Mouse (Mus musculus): ENCODE results near the gene Hmcn1. TPM values are rescaled to one million over a fixed set of nuclear protein-coding genes. Genes with fewer than 3 reads are reported as not detected.
A peak's percentile ranks its signal among the peaks of the same experiment; 100 is the strongest.

Hmcn1 gene
- polyA plus RNA-seq, 1 experiment, result 0.92 TPM

DNA sequence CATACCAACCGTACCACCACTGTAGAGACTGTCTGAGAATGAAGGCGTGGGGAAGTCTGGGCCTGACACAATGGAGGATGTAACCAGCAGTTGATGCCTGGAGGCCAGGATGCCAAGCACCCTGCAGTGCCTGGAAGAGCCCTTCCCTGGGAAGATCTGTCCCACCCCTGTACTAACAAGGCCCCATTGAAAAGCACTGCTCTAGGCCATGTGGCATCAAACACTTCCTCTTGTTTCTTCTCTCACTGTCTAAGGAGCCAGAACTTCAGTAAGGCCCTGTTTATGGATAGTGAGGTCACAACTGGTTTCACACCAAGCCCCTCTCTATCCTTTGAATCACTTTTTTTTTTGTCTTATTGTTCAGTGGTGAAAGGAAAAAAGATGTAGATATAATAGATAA, 51.1 kb downstream of the Hmcn1 start:
- Histone ChIP-seq H3K36me3 (ENCODE audit: control insufficient read depth, insufficient read depth, low read length) (no peaks in the 10 kb centered on the region), H3K4me3 (ENCODE audit: control insufficient read depth, insufficient read depth, low read length) (no peak overlapping the region), H3K4me1 (replicated peaks; ENCODE audit: control insufficient read depth, insufficient read depth, low read length) (no peaks in the 10 kb centered on the region), H3K27me3 (ENCODE audit: control insufficient read depth, insufficient read depth, low read length) (no peaks in the 10 kb centered on the region), H3K27ac (ENCODE audit: control insufficient read depth, insufficient read depth, low read length) (no peak overlapping the region)
- WGBS, result 93% methylated on average over 2 of the region's 2 CpGs
- TF ChIP-seq CTCF (IDR thresholded peaks at IDR 0.05; ENCODE audit: borderline replicate concordance, control insufficient read depth, extremely low read depth, insufficient read depth, low read length, poor library complexity), result no peak
- TF ChIP-seq POLR2A (IDR thresholded peaks at IDR 0.05; ENCODE audit: control insufficient read depth, extremely low read depth, insufficient read depth, low read length, poor library complexity), result no peak
- DNase-seq, result no peak

DNA sequence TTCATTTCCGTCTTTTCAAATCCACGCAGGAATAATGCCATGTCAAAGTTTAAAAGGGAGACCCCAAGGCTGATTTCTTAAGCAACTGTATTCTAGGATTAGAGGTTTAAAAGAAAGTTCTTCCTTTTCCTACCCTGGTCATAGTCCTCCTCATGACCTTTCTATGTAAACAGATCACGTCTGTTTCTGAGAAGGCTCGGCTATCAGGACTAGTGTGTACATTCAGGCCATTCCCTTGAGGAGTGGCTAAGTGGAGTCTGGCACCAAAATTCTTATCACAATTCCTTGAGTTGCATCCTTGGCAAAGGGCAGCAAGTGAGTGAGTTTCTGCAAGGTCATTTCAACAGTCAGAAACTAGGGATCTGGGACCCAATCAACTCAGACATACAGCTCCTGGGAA, 56.4 kb downstream of the Hmcn1 start:
- Histone ChIP-seq H3K27ac (ENCODE audit: control insufficient read depth, insufficient read depth, low read length) (no peak overlapping the region), H3K36me3 (ENCODE audit: control insufficient read depth, insufficient read depth, low read length) (no peaks in the 10 kb centered on the region), H3K4me1 (replicated peaks; ENCODE audit: control insufficient read depth, insufficient read depth, low read length) (no peaks in the 10 kb centered on the region), H3K4me3 (ENCODE audit: control insufficient read depth, insufficient read depth, low read length) (no peak overlapping the region), H3K27me3 (ENCODE audit: control insufficient read depth, insufficient read depth, low read length) (no peaks in the 10 kb centered on the region)
- no peak for DNase-seq
- TF ChIP-seq POLR2A (IDR thresholded peaks at IDR 0.05; ENCODE audit: control insufficient read depth, extremely low read depth, insufficient read depth, low read length, poor library complexity) (no peak), CTCF (IDR thresholded peaks at IDR 0.05; ENCODE audit: borderline replicate concordance, control insufficient read depth, extremely low read depth, insufficient read depth, low read length, poor library complexity) (no peak)
- WGBS, result 93% methylated on average over 4 of the region's 4 CpGs

DNA sequence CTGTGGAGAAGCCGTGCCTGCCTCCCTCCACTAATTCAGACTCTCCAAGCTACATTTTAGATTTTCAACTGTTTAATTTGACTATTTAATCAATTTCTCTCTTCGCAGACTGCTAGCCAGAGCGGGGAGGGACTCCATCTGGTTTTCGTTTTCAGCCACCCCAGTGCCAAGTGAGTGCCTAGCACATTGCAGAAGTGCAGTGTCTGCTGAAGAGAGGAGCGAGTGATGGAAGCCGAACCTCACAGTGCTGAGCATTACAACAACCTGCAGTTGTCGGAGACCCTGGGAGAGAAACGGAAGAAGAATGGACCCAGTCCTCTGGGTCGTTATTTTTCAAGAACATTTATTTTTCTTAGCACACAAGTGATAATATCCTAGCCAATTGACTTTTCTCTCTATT, 59.6 kb downstream of the Hmcn1 start:
- Histone ChIP-seq H3K27me3 (ENCODE audit: control insufficient read depth, insufficient read depth, low read length) (no peaks in the 10 kb centered on the region), H3K4me3 (ENCODE audit: control insufficient read depth, insufficient read depth, low read length) (no peak overlapping the region), H3K36me3 (ENCODE audit: control insufficient read depth, insufficient read depth, low read length) (no peaks in the 10 kb centered on the region), H3K27ac (ENCODE audit: control insufficient read depth, insufficient read depth, low read length) (no peak overlapping the region), H3K4me1 (replicated peaks; ENCODE audit: control insufficient read depth, insufficient read depth, low read length) (no peaks in the 10 kb centered on the region)
- DNase-seq, result no peak
- WGBS, result 92% methylated on average over 9 of the region's 9 CpGs
- TF ChIP-seq CTCF (IDR thresholded peaks at IDR 0.05; ENCODE audit: borderline replicate concordance, control insufficient read depth, extremely low read depth, insufficient read depth, low read length, poor library complexity) (no peak), POLR2A (IDR thresholded peaks at IDR 0.05; ENCODE audit: control insufficient read depth, extremely low read depth, insufficient read depth, low read length, poor library complexity) (no peak)

DNA sequence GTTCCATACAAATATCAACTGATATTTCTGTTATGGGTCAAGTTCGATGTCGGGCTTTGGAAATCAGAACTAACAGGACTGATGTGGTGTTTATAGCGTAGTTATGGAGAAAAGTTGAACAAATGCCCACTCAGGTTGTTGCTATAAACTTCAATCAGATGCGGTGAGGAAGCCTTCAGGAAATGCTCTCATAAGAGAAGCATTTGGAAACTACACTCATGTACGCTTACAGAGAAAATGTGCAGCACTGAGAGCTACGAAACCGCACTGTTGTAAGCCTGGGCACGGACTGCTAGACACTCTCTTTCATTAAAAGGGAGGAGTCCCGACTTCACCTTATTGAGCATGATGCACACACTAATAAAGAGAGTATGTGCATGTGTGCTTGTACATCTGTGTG, 72.4 kb downstream of the Hmcn1 start:
- H3K36me3 ChIP-seq (ENCODE audit: control insufficient read depth, insufficient read depth, low read length), result no peaks in the 10 kb centered on the region
- no peaks in the 10 kb centered on the region for H3K4me1 ChIP-seq (replicated peaks; ENCODE audit: control insufficient read depth, insufficient read depth, low read length)
- no peak for DNase-seq
- no peak overlapping the region for H3K4me3 ChIP-seq (ENCODE audit: control insufficient read depth, insufficient read depth, low read length)
- no peak overlapping the region for H3K27ac ChIP-seq (ENCODE audit: control insufficient read depth, insufficient read depth, low read length)
- WGBS, result 81% methylated on average over 9 of the region's 9 CpGs
- TF ChIP-seq CTCF (IDR thresholded peaks at IDR 0.05; ENCODE audit: borderline replicate concordance, control insufficient read depth, extremely low read depth, insufficient read depth, low read length, poor library complexity) (no peak), POLR2A (IDR thresholded peaks at IDR 0.05; ENCODE audit: control insufficient read depth, extremely low read depth, insufficient read depth, low read length, poor library complexity) (no peak)
- no peaks in the 10 kb centered on the region for H3K27me3 ChIP-seq (ENCODE audit: control insufficient read depth, insufficient read depth, low read length)

DNA sequence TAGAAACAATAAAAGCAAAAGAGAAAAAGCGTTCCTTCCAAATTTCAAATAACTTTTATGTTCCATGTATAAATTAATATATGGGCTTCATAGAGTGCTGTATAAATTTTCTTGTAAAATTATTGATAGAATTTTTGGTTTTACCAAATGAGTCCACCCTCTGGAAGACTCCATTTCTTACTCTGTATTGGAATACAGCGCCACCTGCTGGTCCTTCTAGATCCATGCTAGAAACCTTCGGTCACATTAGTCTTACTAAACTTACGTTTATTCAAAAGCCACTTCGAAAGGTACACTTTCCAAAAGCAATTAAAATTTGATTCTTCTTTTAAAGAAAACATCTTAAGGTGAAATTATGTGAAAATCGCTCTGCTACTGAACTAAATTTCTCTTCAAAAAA, 73.0 kb downstream of the Hmcn1 start:
- no peak for TF ChIP-seq POLR2A (IDR thresholded peaks at IDR 0.05; ENCODE audit: control insufficient read depth, extremely low read depth, insufficient read depth, low read length, poor library complexity)
- no peak for TF ChIP-seq CTCF (IDR thresholded peaks at IDR 0.05; ENCODE audit: borderline replicate concordance, control insufficient read depth, extremely low read depth, insufficient read depth, low read length, poor library complexity)
- Histone ChIP-seq H3K27me3 (ENCODE audit: control insufficient read depth, insufficient read depth, low read length) (no peaks in the 10 kb centered on the region), H3K36me3 (ENCODE audit: control insufficient read depth, insufficient read depth, low read length) (no peaks in the 10 kb centered on the region), H3K4me3 (ENCODE audit: control insufficient read depth, insufficient read depth, low read length) (no peak overlapping the region), H3K27ac (ENCODE audit: control insufficient read depth, insufficient read depth, low read length) (no peak overlapping the region), H3K4me1 (replicated peaks; ENCODE audit: control insufficient read depth, insufficient read depth, low read length) (no peaks in the 10 kb centered on the region)
- peak; percentile 22 for DNase-seq
- 30% methylated on average over 6 of the region's 6 CpGs for WGBS

DNA sequence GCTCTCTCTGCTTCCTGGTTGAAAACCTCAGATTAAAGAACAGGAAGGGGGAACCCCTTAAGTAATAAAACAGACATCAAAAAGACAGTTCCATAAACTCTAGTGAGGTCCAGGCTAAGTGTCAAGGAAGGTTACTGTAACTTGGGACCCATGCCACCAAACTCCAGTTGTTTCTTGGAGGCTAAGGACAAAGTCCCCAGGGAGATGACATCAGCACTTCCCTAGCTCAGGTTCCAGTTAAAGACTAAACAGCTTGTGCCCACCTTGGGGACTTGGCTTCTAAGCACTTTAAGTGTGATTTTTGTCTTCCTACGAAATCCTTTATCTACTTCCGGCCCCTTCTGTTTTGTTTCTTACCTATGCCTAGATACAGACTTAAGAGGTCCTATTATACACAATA, 78.3 kb downstream of the Hmcn1 start:
- H3K4me1 ChIP-seq (replicated peaks; ENCODE audit: control insufficient read depth, insufficient read depth, low read length), result no peaks in the 10 kb centered on the region
- 73% methylated on average over 2 of the region's 2 CpGs for WGBS
- H3K36me3 ChIP-seq (ENCODE audit: control insufficient read depth, insufficient read depth, low read length), result no peaks in the 10 kb centered on the region
- DNase-seq, result no peak
- TF ChIP-seq CTCF (IDR thresholded peaks at IDR 0.05; ENCODE audit: borderline replicate concordance, control insufficient read depth, extremely low read depth, insufficient read depth, low read length, poor library complexity), result no peak
- no peak for TF ChIP-seq POLR2A (IDR thresholded peaks at IDR 0.05; ENCODE audit: control insufficient read depth, extremely low read depth, insufficient read depth, low read length, poor library complexity)
- no peak overlapping the region for H3K4me3 ChIP-seq (ENCODE audit: control insufficient read depth, insufficient read depth, low read length)
- H3K27ac ChIP-seq (ENCODE audit: control insufficient read depth, insufficient read depth, low read length), result no peak overlapping the region
- H3K27me3 ChIP-seq (ENCODE audit: control insufficient read depth, insufficient read depth, low read length), result no peaks in the 10 kb centered on the region

DNA sequence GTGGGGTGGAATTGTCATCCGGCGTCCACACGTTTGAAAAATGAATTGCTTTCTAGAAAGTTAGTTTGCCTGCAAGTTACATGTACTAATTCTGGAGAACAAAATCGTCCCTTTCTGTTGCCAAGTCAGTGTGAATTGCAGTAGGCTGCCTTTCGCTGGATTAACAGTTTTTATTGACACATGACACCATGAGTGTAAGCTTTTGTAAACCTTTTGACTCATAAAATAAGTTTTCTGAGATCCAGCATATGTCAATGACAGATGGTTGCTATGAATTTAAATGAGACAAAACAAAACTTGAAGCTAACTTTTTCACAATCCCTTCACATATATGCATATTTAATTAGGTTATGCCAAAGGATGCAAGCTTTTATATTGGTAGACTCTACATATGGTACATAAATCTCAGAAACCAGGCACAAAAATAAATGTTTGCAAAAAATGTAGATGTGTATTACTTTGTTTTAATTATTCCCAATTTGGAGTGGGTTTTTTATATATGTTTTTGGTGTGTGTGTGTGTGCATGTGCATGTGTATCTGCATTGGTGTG, 79.6 kb downstream of the Hmcn1 start:
- H3K36me3 ChIP-seq (ENCODE audit: control insufficient read depth, insufficient read depth, low read length), result no peaks in the 10 kb centered on the region
- no peaks in the 10 kb centered on the region for H3K4me1 ChIP-seq (replicated peaks; ENCODE audit: control insufficient read depth, insufficient read depth, low read length)
- no peak for DNase-seq
- H3K4me3 ChIP-seq (ENCODE audit: control insufficient read depth, insufficient read depth, low read length), result no peak overlapping the region
- no peaks in the 10 kb centered on the region for H3K27me3 ChIP-seq (ENCODE audit: control insufficient read depth, insufficient read depth, low read length)
- H3K27ac ChIP-seq (ENCODE audit: control insufficient read depth, insufficient read depth, low read length), result no peak overlapping the region
- 94% methylated on average over 5 of the region's 5 CpGs for WGBS
- TF ChIP-seq CTCF (IDR thresholded peaks at IDR 0.05; ENCODE audit: borderline replicate concordance, control insufficient read depth, extremely low read depth, insufficient read depth, low read length, poor library complexity) (no peak), POLR2A (IDR thresholded peaks at IDR 0.05; ENCODE audit: control insufficient read depth, extremely low read depth, insufficient read depth, low read length, poor library complexity) (no peak)

Measured in thymus, adult 2 months (tissue).